ENCODE assay signal across 8 mouse cellular contexts in genomic region chr13:36577916-36578568, GRCm38 (mm10).
DNase-seq lines count a peak whose midpoint lies in the region; ATAC-seq and TF ChIP-seq lines count a peak whose summit lies in the region.

No protein-coding gene starts in this region.

- peak overlapping the region; percentile 71 for H3K4me2 ChIP-seq in heart, embryonic 13.5 days

- WGBS in heart, embryonic 13.5 days: 37% methylated on average over 7 of the region's 7 CpGs

- H3K36me3 ChIP-seq in E14TG2a.4 (ENCODE audit: insufficient read depth, low read length): no peaks in the 10 kb centered on the region
- no peaks in the 10 kb centered on the region for H3K36me3 ChIP-seq in heart, embryonic 13.5 days

- H3K4me1 ChIP-seq in E14TG2a.4 (replicated peaks; ENCODE audit: low read depth, low read length): peaks cover 28% of the 10 kb centered on the region
- peaks cover 13% of the 10 kb centered on the region for H3K4me1 ChIP-seq in heart, embryonic 13.5 days

- ATAC-seq in cerebellum, adult (ENCODE audit: insufficient number of reproducible peaks, low FRiP score, low TSS enrichment): peak; percentile 27
- ATAC-seq in heart, embryonic 13.5 days (ENCODE audit: extremely low read depth, insufficient number of reproducible peaks, low FRiP score, low TSS enrichment): no peak
- ATAC-seq in erythroid progenitor cell, adult 5-6 weeks (replicated peaks; ENCODE audit: low FRiP score, poor library complexity, severe bottlenecking): no peak

- peak overlapping the region; percentile 84 for H3K4me3 ChIP-seq in E14TG2a.4 (replicated peaks; ENCODE audit: low read length)
- H3K4me3 ChIP-seq in heart, embryonic 13.5 days: peak overlapping the region; percentile 55

- peaks cover 25% of the 10 kb centered on the region for H3K27me3 ChIP-seq in E14TG2a.4 (ENCODE audit: insufficient read depth, low read length)
- H3K27me3 ChIP-seq in heart, embryonic 13.5 days (replicated peaks): peaks cover 7% of the 10 kb centered on the region

- DNase-seq in cerebellum, adult 9-10 months: no peak
- peak; percentile 21 for DNase-seq in liver
- no peak for DNase-seq in ovary, postnatal 36 days (ENCODE audit: low spot score)
- no peak for DNase-seq in layer of hippocampus, postnatal 25 days (ENCODE audit: extremely low spot score in 1 of 2, low spot score in 1 of 2)

- H3K27ac ChIP-seq in heart, embryonic 13.5 days (replicated peaks): peak overlapping the region; percentile 48; the same call in 1 of the 2 replicates

- H3K9me3 ChIP-seq in E14TG2a.4 (ENCODE audit: low read length): no peaks in the 10 kb centered on the region
- H3K9me3 ChIP-seq in heart, embryonic 13.5 days: no peaks in the 10 kb centered on the region

- TF ChIP-seq CTCF in E14TG2a.4 (conservative IDR thresholded peaks at IDR 0.05; ENCODE audit: low read length): no peak

- H3K9ac ChIP-seq in heart, embryonic 13.5 days: peak overlapping the region; percentile 81; the same call in 1 of the 2 replicates
